Mouse (Mus musculus): Measurements from ENCODE around the gene Rbpms2.

GRCm38 (mm10) chr9:65592721-65593120 is 36.7 kb upstream of the Rbpms2 start:
- TF ChIP-seq POLR2A (IDR thresholded peaks at IDR 0.05; ENCODE audit: borderline replicate concordance, control insufficient read depth, low read depth, low read length) = no peak
- no peak for TF ChIP-seq CTCF (IDR thresholded peaks at IDR 0.05; ENCODE audit: control insufficient read depth, insufficient read depth, low read length)

All from bone marrow, adult 2 months (tissue).